Mouse (Mus musculus) megakaryocyte, embryonic 14.5 days (primary cell): ENCODE results near the gene Crebbp.

ENCODE experiments used
- FLI1 ChIP-seq: IDR thresholded peaks from 2 replicates; pipeline ENCODE4 v1.6.1; 2012; ENCODE audit warnings: low read length, inconsistent platforms, mixed read lengths
- GATA1 ChIP-seq: IDR thresholded peaks from 3 replicates; pipeline ENCODE4 v1.6.1; 2012; ENCODE audit warnings: mixed read lengths, low read length, inconsistent platforms, borderline replicate concordance

- TF ChIP-seq GATA1 (no peak), FLI1 (no peak)
Measured at GRCm38 (mm10) chr16:4032341-4032748, 181.5 kb downstream of the Crebbp start.
